Mouse (Mus musculus) granulocyte monocyte progenitor cell, adult 5-6 weeks (primary cell): ENCODE data around the gene Shld2. TPM values are rescaled to one million over a fixed set of nuclear protein-coding genes. Genes with fewer than 3 reads are reported as not detected.

ENCODE experiments used
- total RNA-seq, 2 experiments: library from RNA; stranded (forward) in 1 of 2; stranded (reverse) in 1 of 2; fragments of 200-712, 200-1000 nt in 1 of 2; fragments of >200 nt in 1 of 2; fragmentation: Nextera tagmentation in 1 of 2; gene quantifications; 2 replicates each; pipeline ENCODE4 v1.2.3; 2014 to 2017

Gene Shld2
- total RNA-seq, 2 experiments from 2014 or later = 6.6 to 17.8 TPM

Other genes with a start within 250 kb of the Shld2 start
- not detected in 2 replicates for gene Anxa8, start 224.5 kb downstream of the Shld2 start, total RNA-seq (2014; fragmentation: Nextera tagmentation)
- not detected in 2 replicates for gene Anxa8, start 224.5 kb downstream of the Shld2 start, total RNA-seq (2017)
- gene A630023A22Rik, start 207.7 kb downstream of the Shld2 start, total RNA-seq (2014; fragmentation: Nextera tagmentation) = not detected in 2 replicates
- gene A630023A22Rik, start 207.7 kb downstream of the Shld2 start, total RNA-seq (2017) = not detected in 2 replicates
- not detected in 2 replicates for gene Npy4r, start 158.0 kb downstream of the Shld2 start, total RNA-seq (2014; fragmentation: Nextera tagmentation)
- not detected in 2 replicates for gene Npy4r, start 158.0 kb downstream of the Shld2 start, total RNA-seq (2017)
- not detected in 2 replicates for gene Gprin2, start 108.8 kb downstream of the Shld2 start, total RNA-seq (2014; fragmentation: Nextera tagmentation)
- gene Gprin2, start 108.8 kb downstream of the Shld2 start, total RNA-seq (2017) = not detected in 2 replicates
- not detected in 2 replicates for gene Syt15, start 90.9 kb downstream of the Shld2 start, total RNA-seq (2014; fragmentation: Nextera tagmentation)
- not detected in 2 replicates for gene Syt15, start 90.9 kb downstream of the Shld2 start, total RNA-seq (2017)
- gene Glud1, start 234 bp upstream of the Shld2 start, total RNA-seq (2014; fragmentation: Nextera tagmentation) = 127 and 141 TPM in 2 replicates
- 180 and 222 TPM in 2 replicates for gene Glud1, start 234 bp upstream of the Shld2 start, total RNA-seq (2017)
- gene Fam25c, start 44.9 kb upstream of the Shld2 start, total RNA-seq (2014; fragmentation: Nextera tagmentation) = not detected in 2 replicates
- gene Fam25c, start 44.9 kb upstream of the Shld2 start, total RNA-seq (2017) = not detected in 2 replicates
- gene Sncg, start 64.3 kb upstream of the Shld2 start, total RNA-seq (2014; fragmentation: Nextera tagmentation) = not detected in 2 replicates
- not detected in 2 replicates for gene Sncg, start 64.3 kb upstream of the Shld2 start, total RNA-seq (2017)
- not detected in 2 replicates for gene Mmrn2, start 65.0 kb upstream of the Shld2 start, total RNA-seq (2014; fragmentation: Nextera tagmentation)
- gene Mmrn2, start 65.0 kb upstream of the Shld2 start, total RNA-seq (2017) = not detected in 2 replicates
- gene Bmpr1a, start 192.8 kb upstream of the Shld2 start, total RNA-seq (2014; fragmentation: Nextera tagmentation) = not detected in 2 replicates
- 0.04 and 0.46 TPM in 2 replicates for gene Bmpr1a, start 192.8 kb upstream of the Shld2 start, total RNA-seq (2017)
- gene 9230112D13Rik, start 212.3 kb upstream of the Shld2 start, total RNA-seq (2014; fragmentation: Nextera tagmentation) = not detected in 2 replicates
- gene 9230112D13Rik, start 212.3 kb upstream of the Shld2 start, total RNA-seq (2017) = not detected in 2 replicates